Mouse (Mus musculus): ENCODE measurements around the gene Gm8914.
"Not testable (repeated sequence)": the region's sequence is repeated elsewhere in the genome, so short reads cannot be mapped to it uniquely, and the experiment has no call there.

The Gm8914 gene

GRCm38 (mm10) chrX:91479826-91480225 is at the start of gene Gm8914:
Gm8914 (plus strand) TSS chrX:91480126.
- not testable (repeated sequence) for DNase-seq

All from kidney, postnatal 25 days (tissue).